Mouse (Mus musculus): ENCODE data around the gene Fat4. TPM values are rescaled to one million over a fixed set of nuclear protein-coding genes. Genes with fewer than 3 reads are reported as not detected.
A peak's percentile ranks its signal among the peaks of the same experiment; 100 is the strongest.

The Fat4 gene
- 18.3 and 20.4 TPM in 2 replicates for polyA plus RNA-seq (2016; fragmentation: Nextera tagmentation; extraction: Ambion mirVana)

- Histone ChIP-seq H3K4me1 (peaks cover 27% of the 10 kb centered on the region), H3K4me2 (replicated peaks) (peak within 1 kb of the TSS; percentile 69), H3K36me3 (peaks cover 37% of the 10 kb centered on the region), H3K27me3 (no peaks in the 10 kb centered on the region), H3K27ac (peak within 1 kb of the TSS; percentile 95), H3K4me3 (peak within 1 kb of the TSS; percentile 78), H3K9me3 (no peaks in the 10 kb centered on the region), H3K9ac (peak within 1 kb of the TSS; percentile 94)
- no peak for ATAC-seq (ENCODE audit: insufficient number of reproducible peaks, insufficient read depth, low FRiP score, low TSS enrichment)
- WGBS, result under 1% methylated on average over 29 of the region's 29 CpGs
Measured at GRCm38 (mm10) chr3:38886890-38887355, at the start of gene Fat4. Fat4 (plus strand) TSS chr3:38886940.

- Histone ChIP-seq H3K4me2 (replicated peaks) (no peak overlapping the region), H3K27me3 (no peaks in the 10 kb centered on the region), H3K9me3 (peaks cover 7% of the 10 kb centered on the region; the same call in 1 of the 2 replicates), H3K4me1 (no peaks in the 10 kb centered on the region), H3K4me3 (no peak overlapping the region), H3K36me3 (no peaks in the 10 kb centered on the region), H3K9ac (no peak overlapping the region), H3K27ac (no peak overlapping the region)
- ATAC-seq (ENCODE audit: insufficient number of reproducible peaks, insufficient read depth, low FRiP score, low TSS enrichment), result no peak
- 63% methylated on average over 2 of the region's 2 CpGs for WGBS
Measured at GRCm38 (mm10) chr3:38839438-38839837, 47.3 kb upstream of the Fat4 start.

- Histone ChIP-seq H3K9me3 (peaks cover 7% of the 10 kb centered on the region; the same call in 1 of the 2 replicates), H3K4me2 (replicated peaks) (no peak overlapping the region), H3K9ac (no peak overlapping the region), H3K27ac (no peak overlapping the region), H3K4me3 (no peak overlapping the region), H3K36me3 (no peaks in the 10 kb centered on the region), H3K27me3 (no peaks in the 10 kb centered on the region), H3K4me1 (peaks cover 9% of the 10 kb centered on the region)
- WGBS, result 61% methylated on average over 7 of the region's 7 CpGs
- no peak for ATAC-seq (ENCODE audit: insufficient number of reproducible peaks, insufficient read depth, low FRiP score, low TSS enrichment)
Measured at GRCm38 (mm10) chr3:38843000-38843538, 43.7 kb upstream of the Fat4 start.

GRCm38 (mm10) chr3:38846602-38847382 lies 39.9 kb upstream of the Fat4 start:
- H3K4me1 ChIP-seq, result peaks cover 12% of the 10 kb centered on the region
- H3K9ac ChIP-seq, result no peak overlapping the region
- no peak overlapping the region for H3K4me2 ChIP-seq (replicated peaks)
- H3K27me3 ChIP-seq, result no peaks in the 10 kb centered on the region
- no peak for ATAC-seq (ENCODE audit: insufficient number of reproducible peaks, insufficient read depth, low FRiP score, low TSS enrichment)
- H3K27ac ChIP-seq, result 0 out of 2 replicates have a peak overlapping the region, but pooled peaks have one; percentile 0
- no peak overlapping the region for H3K4me3 ChIP-seq
- no peaks in the 10 kb centered on the region for H3K36me3 ChIP-seq
- WGBS, result 27% methylated on average over 11 of the region's 11 CpGs
- peaks cover 7% of the 10 kb centered on the region; the same call in 1 of the 2 replicates for H3K9me3 ChIP-seq

- 60% methylated on average over 3 of the region's 3 CpGs for WGBS
- no peak for ATAC-seq (ENCODE audit: insufficient number of reproducible peaks, insufficient read depth, low FRiP score, low TSS enrichment)
- no peaks in the 10 kb centered on the region for H3K36me3 ChIP-seq
Measured at GRCm38 (mm10) chr3:38849077-38849476, 37.7 kb upstream of the Fat4 start.

DNA sequence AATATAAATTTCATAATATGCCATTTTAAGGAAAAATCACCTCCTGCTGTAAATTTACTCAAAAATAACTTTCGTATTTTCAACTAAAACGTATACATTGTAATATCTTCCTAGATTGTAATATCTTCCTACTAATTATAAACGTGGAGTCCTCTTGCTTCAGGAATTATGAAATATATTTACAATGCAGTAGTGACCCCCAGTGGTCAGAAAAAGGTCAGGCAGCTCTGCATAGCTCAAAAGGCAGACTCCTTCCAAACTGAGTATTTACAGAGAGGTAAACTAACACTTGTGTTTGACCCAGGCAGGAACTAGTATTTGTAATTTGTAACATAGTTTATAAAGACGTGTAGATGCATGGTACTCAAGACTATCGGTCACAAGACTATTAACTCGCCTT lies 37.2 kb upstream of the Fat4 start:
- Histone ChIP-seq H3K4me3 (no peak overlapping the region), H3K4me1 (peaks cover 12% of the 10 kb centered on the region), H3K27me3 (no peaks in the 10 kb centered on the region), H3K4me2 (replicated peaks) (no peak overlapping the region), H3K9me3 (no peaks in the 10 kb centered on the region), H3K9ac (no peak overlapping the region), H3K36me3 (no peaks in the 10 kb centered on the region), H3K27ac (no peak overlapping the region)
- WGBS, result 27% methylated on average over 6 of the region's 6 CpGs
- ATAC-seq (ENCODE audit: insufficient number of reproducible peaks, insufficient read depth, low FRiP score, low TSS enrichment), result no peak

More at GRCm38 (mm10) chr3:38849077-38849476, 37.7 kb upstream of the Fat4 start:
- Histone ChIP-seq H3K27me3 (no peaks in the 10 kb centered on the region), H3K27ac (no peak overlapping the region), H3K4me1 (peaks cover 12% of the 10 kb centered on the region), H3K4me3 (no peak overlapping the region), H3K9me3 (no peaks in the 10 kb centered on the region), H3K4me2 (replicated peaks) (no peak overlapping the region), H3K9ac (no peak overlapping the region)

DNA sequence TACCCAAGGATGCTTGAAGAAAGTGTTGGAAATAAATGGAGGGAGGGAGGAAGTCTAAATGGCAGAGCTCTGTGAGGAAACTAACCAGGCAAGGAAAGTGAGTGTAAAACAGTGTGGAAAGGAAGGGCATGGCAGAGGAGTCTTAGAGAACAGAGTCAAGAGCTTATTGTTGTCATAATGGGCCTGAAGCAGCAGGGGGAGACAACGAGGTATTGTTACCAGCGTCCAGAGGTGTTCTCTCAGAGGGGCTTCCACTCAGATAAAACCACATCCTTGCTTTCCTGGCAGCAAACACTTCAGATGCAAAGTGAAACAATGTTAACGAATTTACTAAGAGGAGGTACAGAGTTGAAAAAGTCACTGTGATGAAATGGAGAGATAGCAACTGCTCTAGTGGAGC lies 33.1 kb upstream of the Fat4 start:
- WGBS, result 10% methylated on average over 3 of the region's 3 CpGs
- Histone ChIP-seq H3K27me3 (no peaks in the 10 kb centered on the region), H3K9ac (no peak overlapping the region), H3K27ac (no peak overlapping the region), H3K36me3 (no peaks in the 10 kb centered on the region), H3K9me3 (no peaks in the 10 kb centered on the region), H3K4me2 (replicated peaks) (no peak overlapping the region), H3K4me3 (no peak overlapping the region), H3K4me1 (peaks cover under 1% of the 10 kb centered on the region; the same call in 1 of the 2 replicates)
- ATAC-seq (ENCODE audit: insufficient number of reproducible peaks, insufficient read depth, low FRiP score, low TSS enrichment), result no peak

- Histone ChIP-seq H3K4me2 (replicated peaks) (no peak overlapping the region), H3K9ac (no peak overlapping the region), H3K27ac (no peak overlapping the region), H3K27me3 (no peaks in the 10 kb centered on the region), H3K36me3 (no peaks in the 10 kb centered on the region), H3K4me3 (no peak overlapping the region), H3K9me3 (no peaks in the 10 kb centered on the region), H3K4me1 (no peaks in the 10 kb centered on the region)
- whole genome bisulfite sequencing, result 23% methylated on average over 5 of the region's 5 CpGs
- ATAC-seq (ENCODE audit: insufficient number of reproducible peaks, insufficient read depth, low FRiP score, low TSS enrichment), result no peak
Measured at GRCm38 (mm10) chr3:38860683-38861082, 26.1 kb upstream of the Fat4 start.

DNA sequence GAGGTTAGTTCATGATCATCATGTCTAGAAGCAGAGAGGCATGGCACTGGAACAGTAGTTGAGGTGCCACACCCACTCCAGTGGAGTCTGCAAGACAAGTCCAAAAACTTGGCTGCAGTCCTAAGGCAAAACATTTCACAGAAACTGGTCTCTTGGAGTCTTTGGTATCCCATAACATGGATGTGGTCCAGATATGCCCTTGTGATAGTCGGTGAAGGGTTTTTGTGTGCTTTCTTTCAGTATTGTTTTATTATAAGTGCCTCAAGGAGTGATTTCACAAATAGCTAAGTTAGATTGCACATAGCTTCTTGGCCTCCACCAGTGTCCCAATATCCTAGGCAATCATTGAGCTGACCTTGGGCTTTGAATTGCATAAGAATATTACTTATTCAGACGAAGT lies 15.4 kb upstream of the Fat4 start:
- Histone ChIP-seq H3K36me3 (no peaks in the 10 kb centered on the region), H3K4me1 (no peaks in the 10 kb centered on the region), H3K27me3 (no peaks in the 10 kb centered on the region), H3K4me3 (no peak overlapping the region), H3K9ac (no peak overlapping the region), H3K4me2 (replicated peaks) (no peak overlapping the region), H3K9me3 (no peaks in the 10 kb centered on the region), H3K27ac (no peak overlapping the region)
- WGBS, result 85% methylated on average over 2 of the region's 2 CpGs
- no peak for ATAC-seq (ENCODE audit: insufficient number of reproducible peaks, insufficient read depth, low FRiP score, low TSS enrichment)

DNA sequence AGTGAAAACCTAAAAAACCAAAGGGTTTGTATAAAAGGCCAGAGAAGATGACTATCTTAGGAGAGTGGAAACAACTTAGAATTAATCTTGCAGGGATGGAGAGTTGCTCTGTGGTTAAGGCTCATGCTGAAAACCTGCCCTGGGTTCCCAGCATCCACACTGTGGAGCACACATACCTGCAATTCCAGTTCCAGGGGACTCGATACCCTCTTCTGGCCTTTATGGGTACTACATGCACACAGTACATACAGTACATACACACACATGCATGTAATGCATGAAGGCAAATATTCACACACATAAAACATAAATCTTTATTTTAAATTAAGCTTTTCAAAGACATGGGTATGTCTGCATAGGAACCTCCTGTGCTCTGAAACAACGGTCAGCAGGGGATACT lies 10.9 kb upstream of the Fat4 start:
- 91% methylated on average over 2 of the region's 2 CpGs for WGBS

GRCm38 (mm10) chr3:38876706-38877105 lies 10.0 kb upstream of the Fat4 start:
- no peak for ATAC-seq (ENCODE audit: insufficient number of reproducible peaks, insufficient read depth, low FRiP score, low TSS enrichment)
- no peak overlapping the region for H3K4me2 ChIP-seq (replicated peaks)
- no peaks in the 10 kb centered on the region for H3K27me3 ChIP-seq
- WGBS, result 74% methylated on average over 4 of the region's 4 CpGs
- no peaks in the 10 kb centered on the region for H3K9me3 ChIP-seq
- H3K36me3 ChIP-seq, result no peaks in the 10 kb centered on the region
- H3K9ac ChIP-seq, result no peak overlapping the region
- no peak overlapping the region for H3K27ac ChIP-seq
- H3K4me3 ChIP-seq, result no peak overlapping the region
- H3K4me1 ChIP-seq, result no peaks in the 10 kb centered on the region

More for the DNA sequence above, 10.9 kb upstream of the Fat4 start:
- no peak overlapping the region for H3K4me2 ChIP-seq (replicated peaks)
- H3K9ac ChIP-seq, result no peak overlapping the region
- H3K27ac ChIP-seq, result no peak overlapping the region
- H3K4me1 ChIP-seq, result no peaks in the 10 kb centered on the region
- no peak overlapping the region for H3K4me3 ChIP-seq
- H3K9me3 ChIP-seq, result no peaks in the 10 kb centered on the region
- no peaks in the 10 kb centered on the region for H3K36me3 ChIP-seq
- no peak for ATAC-seq (ENCODE audit: insufficient number of reproducible peaks, insufficient read depth, low FRiP score, low TSS enrichment)
- no peaks in the 10 kb centered on the region for H3K27me3 ChIP-seq

DNA sequence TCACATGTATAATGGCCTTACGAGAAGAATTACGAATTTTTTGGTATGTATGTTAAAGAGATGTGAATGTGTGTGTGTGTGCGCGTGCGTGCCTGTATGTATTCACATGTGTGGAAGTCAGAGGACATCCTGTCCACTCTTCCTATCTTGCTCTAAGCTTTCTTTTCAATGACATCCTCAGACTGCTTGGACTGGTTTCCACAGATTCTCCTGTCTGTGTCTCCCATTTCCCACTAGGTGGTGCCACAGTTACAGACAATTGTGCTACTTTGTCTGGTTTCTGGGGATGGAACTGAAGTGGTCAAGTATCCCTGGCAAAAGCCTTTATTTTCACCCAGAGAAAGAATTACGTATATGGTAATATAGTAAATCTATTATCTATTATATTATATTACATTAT lies 4.0 kb upstream of the Fat4 start:
- Histone ChIP-seq H3K4me1 (no peaks in the 10 kb centered on the region), H3K4me2 (replicated peaks) (no peak overlapping the region), H3K27me3 (no peaks in the 10 kb centered on the region), H3K36me3 (no peaks in the 10 kb centered on the region), H3K9me3 (no peaks in the 10 kb centered on the region), H3K4me3 (no peak overlapping the region), H3K9ac (no peak overlapping the region), H3K27ac (no peak overlapping the region)
- ATAC-seq (ENCODE audit: insufficient number of reproducible peaks, insufficient read depth, low FRiP score, low TSS enrichment), result no peak
- WGBS, result 57% methylated on average over 6 of the region's 6 CpGs

All from embryonic facial prominence, embryonic 12.5 days (tissue).